Mouse (Mus musculus) cortical plate, adult 2 months (tissue): ENCODE data around the gene Bpifa5.

Experiments
- CTCF ChIP-seq: fragments of 200-500 bp; IDR thresholded peaks from 2 replicates; pipeline ENCODE4 v1.5.1; 2011; ENCODE audit warnings: mild to moderate bottlenecking, control low read depth, low read length; ENCODE audit not compliant: insufficient read depth; ENCODE audit errors: extremely low read depth
- POLR2A ChIP-seq: fragments of 200-500 bp; IDR thresholded peaks from 2 replicates; pipeline ENCODE4 v1.6.1; 2011; ENCODE audit warnings: mild to moderate bottlenecking, low read length, control low read depth; ENCODE audit not compliant: insufficient read depth; ENCODE audit errors: extremely low read depth

DNA sequence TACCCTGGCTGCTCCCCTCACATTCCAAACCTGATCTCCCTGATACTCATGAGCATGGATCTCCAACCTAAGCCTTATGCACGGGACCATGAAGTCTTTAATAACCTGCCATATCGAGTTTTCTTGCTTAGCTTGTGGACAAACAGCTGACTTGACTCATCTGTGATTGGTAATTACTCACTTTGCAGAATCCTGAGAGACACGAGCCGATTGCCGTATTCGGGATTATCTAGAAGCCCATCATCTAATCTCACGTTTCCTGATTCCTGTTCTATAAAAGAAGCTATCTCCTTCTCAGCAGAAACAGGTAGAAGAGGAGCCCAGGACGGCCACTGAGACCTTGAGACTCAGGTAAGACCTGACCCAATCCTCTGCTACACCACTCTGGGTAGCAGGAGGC lies at the start of gene Bpifa5:
- TF ChIP-seq CTCF (no peak), POLR2A (no peak)
